Mouse (Mus musculus) spleen, adult 2 months (tissue): Measurements from ENCODE around the gene L2hgdh.

ENCODE experiments used
- CTCF ChIP-seq: fragments of 200-500 bp; IDR thresholded peaks from 2 replicates; pipeline ENCODE4 v1.5.1; 2011; ENCODE audit warnings: mild to moderate bottlenecking, inconsistent platforms; ENCODE audit not compliant: insufficient read depth, insufficient read length, insufficient replicate concordance; ENCODE audit errors: extremely low read depth
- POLR2A ChIP-seq: fragments of 200-500 bp; IDR thresholded peaks from 2 replicates; pipeline ENCODE4 v1.6.1; 2011; ENCODE audit warnings: low read depth, low read length, inconsistent platforms

- no peak for TF ChIP-seq CTCF
- TF ChIP-seq POLR2A = no peak
These were observed 43.8 kb downstream of the L2hgdh start for GRCm38 (mm10) chr12:69680635-69681565.
